Mouse (Mus musculus): ENCODE measurements around the gene Gnl2. TPM values are rescaled to one million over a fixed set of nuclear protein-coding genes. Genes with fewer than 3 reads are reported as not detected.

The Gnl2 gene
- polyA plus RNA-seq (2012): 59.0 and 68.2 TPM in 2 replicates

DNA sequence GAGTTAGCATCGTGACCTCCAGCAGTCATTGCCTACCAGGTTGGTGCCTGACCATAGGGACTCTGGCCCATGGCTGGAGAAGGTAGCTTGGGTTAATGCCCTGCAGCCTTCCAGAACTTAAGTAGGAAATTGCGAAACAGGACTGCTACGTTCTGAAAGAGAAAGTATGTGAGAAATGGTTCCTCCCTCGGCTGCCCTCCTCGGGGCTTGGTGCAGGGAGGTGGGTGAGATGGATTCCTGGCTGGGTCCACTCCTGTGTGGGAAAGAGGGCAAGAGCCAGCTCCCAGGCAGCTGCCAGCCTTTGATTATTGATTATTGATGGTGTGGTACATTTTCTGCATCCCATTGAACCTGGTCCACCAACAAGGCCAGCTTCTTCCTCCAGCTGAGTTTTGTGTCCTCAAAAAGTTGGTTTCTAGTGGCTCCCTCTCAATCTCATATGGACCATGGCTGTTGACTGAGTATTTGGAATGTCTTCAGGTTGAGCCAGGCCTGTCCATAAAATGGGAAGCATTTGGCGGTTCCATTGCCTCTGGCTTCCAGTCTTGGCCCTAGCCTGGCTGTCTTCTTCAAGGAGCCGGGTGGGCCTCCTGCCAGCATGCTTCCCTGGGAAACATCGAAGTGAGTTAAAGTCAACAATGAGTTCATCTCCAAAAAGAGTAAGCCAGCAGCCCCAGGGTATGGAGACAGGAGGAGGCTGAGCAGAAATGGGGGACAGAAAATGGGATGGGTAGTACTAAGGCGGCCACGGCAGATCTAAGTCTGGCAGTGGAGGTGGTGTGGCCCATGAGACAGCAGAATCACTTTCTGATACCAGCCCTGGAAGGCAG is at the start of gene Gnl2:
Gnl2 (plus strand) TSS at position 780 of the 830 bp plus-strand sequence.

DNA sequence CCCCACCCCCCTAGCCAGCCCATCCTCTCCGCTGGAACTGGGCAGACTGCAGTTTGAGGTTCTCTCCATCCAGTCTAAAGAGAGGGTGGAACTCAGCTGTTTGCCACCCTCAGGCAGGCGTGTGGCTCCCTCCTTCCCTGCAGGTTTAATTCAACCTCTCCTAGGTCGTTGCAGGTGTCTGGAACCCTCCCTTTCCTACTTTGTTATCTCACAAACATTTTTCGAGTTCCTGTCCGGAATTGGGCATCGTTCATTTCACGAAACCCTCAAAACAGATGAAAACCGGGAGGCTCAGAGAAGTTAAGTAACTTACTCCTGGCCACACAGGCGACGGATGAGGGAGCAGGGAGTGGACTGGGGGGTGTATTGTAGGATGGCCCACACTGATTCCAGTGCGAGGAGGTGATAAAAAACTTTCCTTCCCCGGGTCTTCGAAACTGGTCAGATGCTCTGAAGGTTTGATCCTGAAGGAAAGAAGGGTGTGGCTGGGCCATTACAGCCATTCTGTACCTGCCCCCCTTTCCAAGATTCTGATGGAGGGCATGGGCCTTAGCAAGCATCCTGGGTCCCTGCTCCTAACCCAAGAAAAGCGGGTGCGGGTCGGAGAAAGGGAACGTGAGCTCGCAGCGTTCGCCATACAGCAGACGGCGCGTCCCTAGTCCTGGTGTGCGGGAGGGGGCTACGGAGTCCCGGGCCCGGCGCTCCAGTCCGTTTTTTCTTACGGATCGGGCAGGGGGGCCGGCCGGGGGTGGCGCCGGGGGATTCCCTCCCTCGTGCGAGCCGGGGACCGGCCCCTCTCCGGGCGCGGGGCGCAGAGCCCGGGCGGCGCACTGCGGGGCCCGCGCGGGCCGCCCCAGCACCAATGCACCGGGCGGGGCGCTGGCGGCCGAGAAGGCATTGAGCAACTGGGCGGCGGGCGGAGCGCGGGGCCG is 30.4 kb upstream of the Gnl2 start, which contains the start of gene Rspo1:
Rspo1 (plus strand) TSS at position 760 of the 932 bp plus-strand sequence.

DNA sequence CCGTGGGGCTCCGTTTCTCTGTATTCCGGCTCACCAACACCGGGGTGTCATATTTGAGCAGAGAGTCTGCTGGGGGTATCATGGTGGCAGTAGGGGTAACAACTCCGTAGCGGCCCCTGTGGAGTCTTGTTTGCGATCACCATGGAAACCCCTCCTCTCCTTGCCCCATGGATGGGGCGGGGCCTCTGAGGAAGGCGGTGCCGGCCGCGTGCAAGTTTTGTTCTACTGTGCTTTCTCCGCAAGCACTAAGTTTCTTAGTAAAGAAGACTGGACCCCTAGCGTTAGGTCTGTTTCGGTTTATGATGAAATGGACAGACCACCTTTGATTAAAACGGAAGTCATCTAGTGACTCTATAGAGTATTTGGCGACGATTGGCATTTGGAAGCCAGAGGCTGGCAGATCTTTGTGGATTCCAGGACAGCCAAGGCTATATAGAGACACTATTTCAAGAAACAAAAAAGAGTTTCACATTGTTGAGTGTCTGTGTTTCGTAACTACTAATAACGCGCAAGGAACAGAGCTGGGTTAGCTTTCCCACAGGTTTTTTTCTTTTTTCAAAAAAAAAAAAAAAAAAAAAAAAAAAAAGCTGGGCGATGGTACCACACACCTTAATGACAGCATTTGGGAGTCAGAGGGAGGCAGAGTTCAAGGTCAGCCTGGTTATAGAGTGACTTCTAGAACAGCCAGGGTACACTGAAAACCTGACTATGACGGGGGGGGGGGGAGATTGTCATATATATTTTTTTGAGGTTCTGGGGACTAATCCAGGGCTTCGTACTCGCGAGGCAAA is 49.3 kb downstream of the Gnl2 start, which contains the start of gene Dnali1:
Dnali1 (minus strand) TSS at position 187 of the 791 bp plus-strand sequence.

DNA sequence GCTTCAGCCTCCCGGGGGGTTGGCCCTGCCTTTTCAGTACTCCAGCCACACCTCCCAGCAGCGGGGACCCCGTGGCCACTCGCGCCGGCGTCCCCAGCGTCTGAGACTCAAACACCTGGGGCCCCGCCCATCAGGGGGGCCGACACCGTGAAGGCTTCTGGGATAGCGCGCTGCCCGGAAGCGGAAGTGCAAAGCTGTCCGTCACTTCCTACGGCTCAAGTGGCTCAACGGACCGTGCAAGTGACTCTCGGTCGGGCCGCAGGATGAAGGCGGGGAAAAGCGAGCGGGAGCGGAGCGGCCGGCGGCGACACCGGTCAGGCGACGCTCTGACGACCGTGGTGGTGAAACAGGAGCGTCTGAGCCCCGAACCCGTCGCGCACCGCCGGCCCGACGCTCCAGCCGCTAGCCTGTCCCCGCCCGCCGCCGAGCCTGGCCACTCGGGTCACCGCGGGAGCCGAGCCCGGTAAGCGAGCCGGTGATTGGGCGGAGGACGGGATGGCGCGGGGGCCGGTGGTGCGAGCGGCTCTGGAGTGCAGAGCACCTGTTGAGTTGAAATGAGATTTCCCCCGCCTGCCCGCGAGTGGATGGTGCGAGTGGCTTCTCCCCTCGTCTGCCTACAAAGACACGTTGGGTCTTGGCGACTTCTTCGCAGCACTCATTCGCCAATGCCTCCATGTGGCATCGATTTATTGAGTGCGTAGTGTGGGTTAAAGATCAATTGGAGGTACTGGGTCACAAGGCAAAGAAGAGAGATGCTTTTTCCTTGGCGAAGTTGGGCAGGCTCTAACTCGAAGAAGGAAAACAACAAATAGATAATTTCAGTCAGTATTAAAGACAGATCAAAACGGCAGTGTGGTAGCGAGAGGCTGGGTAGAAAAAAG is 50.3 kb downstream of the Gnl2 start, which contains the start of gene Snip1:
Snip1 (plus strand) TSS at position 183 of the 881 bp plus-strand sequence.

DNA sequence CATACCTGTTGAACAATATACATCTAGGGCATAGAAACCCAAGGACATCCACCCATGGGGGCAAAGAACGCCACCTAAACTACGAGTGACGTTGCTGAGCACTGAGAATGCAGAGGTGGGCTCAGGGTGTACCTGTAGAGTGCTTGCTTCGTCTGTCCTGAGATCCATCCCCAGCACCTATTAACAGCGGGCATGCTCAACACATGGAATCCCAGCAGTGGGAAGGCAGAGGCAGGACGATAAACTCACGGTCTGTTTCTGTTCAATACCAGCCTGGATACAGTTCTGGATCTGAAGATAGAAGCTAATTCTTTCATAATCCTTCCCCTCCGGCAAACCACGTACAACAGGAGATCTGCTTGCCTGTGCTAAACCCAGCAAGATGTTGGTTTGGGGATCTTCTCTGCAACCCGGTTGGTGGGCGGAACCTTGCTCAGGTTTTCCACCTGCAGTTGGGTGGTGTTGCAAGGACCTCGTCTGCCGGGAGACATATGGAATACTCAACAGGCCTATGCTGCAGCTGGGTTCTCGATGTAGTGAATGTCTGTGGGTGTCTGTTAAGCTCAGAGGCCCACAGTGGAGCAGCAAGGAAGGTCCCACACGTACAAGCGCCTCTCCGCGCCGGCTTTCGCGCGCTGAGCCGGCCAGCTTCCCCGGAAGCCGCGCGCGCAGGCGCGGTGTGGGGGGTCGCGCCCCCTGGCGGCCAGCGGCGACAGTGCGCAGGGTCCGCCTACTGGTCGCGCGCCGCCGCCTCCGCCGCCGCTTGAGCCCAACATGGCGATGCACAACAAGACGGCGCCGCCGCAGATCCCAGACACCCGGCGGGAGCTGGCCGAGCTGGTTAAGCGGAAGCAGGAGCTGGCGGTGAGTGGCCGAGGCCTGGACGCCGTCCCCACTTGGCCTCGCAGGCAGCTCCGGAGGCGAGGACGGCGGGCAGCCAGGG is 68.3 kb downstream of the Gnl2 start, which contains the start of gene Meaf6:
Meaf6 (plus strand) TSS at position 732 of the 943 bp plus-strand sequence.

Other genes starting within 250 kb of the Gnl2 start
- gene Mtf1, start 214.5 kb upstream of the Gnl2 start, polyA plus RNA-seq (2012): 15.6 and 16.6 TPM in 2 replicates
- 21.5 and 26.6 TPM in 2 replicates for gene Yrdc, start 165.9 kb upstream of the Gnl2 start, polyA plus RNA-seq (2012)
- 19.1 and 21.9 TPM in 2 replicates for gene 1110065P20Rik, start 165.4 kb upstream of the Gnl2 start, polyA plus RNA-seq (2012)
- gene Maneal, start 154.4 kb upstream of the Gnl2 start, polyA plus RNA-seq (2012): 0.03 and 0.14 TPM in 2 replicates
- not detected in 2 replicates for gene Epha10, start 135.7 kb upstream of the Gnl2 start, polyA plus RNA-seq (2012)
- 2.3 and 2.9 TPM in 2 replicates for gene 9930104L06Rik, start 79.5 kb upstream of the Gnl2 start, polyA plus RNA-seq (2012)
- 83.2 and 92.9 TPM in 2 replicates for gene Cdca8, start 77.3 kb upstream of the Gnl2 start, polyA plus RNA-seq (2012)
- 4.2 and 4.8 TPM in 2 replicates for gene Rspo1, start 30.2 kb upstream of the Gnl2 start, polyA plus RNA-seq (2012)
- not detected in 2 replicates for gene Dnali1, start 49.1 kb downstream of the Gnl2 start, polyA plus RNA-seq (2012)
- 26.4 and 36.3 TPM in 2 replicates for gene Snip1, start 50.1 kb downstream of the Gnl2 start, polyA plus RNA-seq (2012)
- gene Meaf6, start 68.5 kb downstream of the Gnl2 start, polyA plus RNA-seq (2012): 93.8 and 136 TPM in 2 replicates
- gene Zc3h12a, start 111.3 kb downstream of the Gnl2 start, polyA plus RNA-seq (2012): 77.9 and 118 TPM in 2 replicates